Mouse (Mus musculus) layer of hippocampus, postnatal 25 days (tissue): Measurements from ENCODE around the gene Pcyt1a. TPM values are rescaled to one million over a fixed set of nuclear protein-coding genes. Genes with fewer than 3 reads are reported as not detected.
"Not testable (repeated sequence)": the region's sequence is repeated elsewhere in the genome, so short reads cannot be mapped to it uniquely, and the experiment has no call there.

Source experiments
- DNase-seq, 2 experiments: peaks; one replicate each; pipeline ENCODE4 v3.0.0; 2022; ENCODE audit warnings: mixed read lengths in 2 of 2, low spot score in 1 of 2; ENCODE audit errors: extremely low spot score in 1 of 2
- total RNA-seq, 2 experiments: library from RNA; stranded (reverse); gene quantifications; 2 replicates each; pipeline ENCODE4 v1.2.3; 2021

The Pcyt1a gene
- total RNA-seq, 2 experiments from 2014 or later = 36.8 to 38.2 TPM

DNA sequence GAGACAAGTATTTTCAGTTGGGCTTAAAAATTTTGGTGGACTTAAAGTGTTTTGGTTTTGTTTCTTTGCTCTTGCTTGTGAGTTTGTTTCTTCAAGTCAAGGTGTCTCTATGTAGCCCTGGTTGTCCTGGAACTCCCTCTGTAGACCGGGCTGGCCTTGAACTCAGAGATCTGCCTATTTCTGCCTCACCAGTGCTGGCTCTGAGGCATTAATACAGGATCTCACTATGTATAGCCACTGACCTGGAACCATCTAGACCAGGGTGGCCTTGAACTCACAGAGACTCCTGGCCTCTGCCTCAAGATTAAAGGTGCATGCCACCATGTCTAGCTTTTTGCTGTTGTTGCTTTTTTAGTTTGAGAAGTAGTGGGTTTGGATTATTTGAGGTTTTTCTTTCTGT, 1.2 kb downstream of the Pcyt1a start:
- no peak for DNase-seq

DNA sequence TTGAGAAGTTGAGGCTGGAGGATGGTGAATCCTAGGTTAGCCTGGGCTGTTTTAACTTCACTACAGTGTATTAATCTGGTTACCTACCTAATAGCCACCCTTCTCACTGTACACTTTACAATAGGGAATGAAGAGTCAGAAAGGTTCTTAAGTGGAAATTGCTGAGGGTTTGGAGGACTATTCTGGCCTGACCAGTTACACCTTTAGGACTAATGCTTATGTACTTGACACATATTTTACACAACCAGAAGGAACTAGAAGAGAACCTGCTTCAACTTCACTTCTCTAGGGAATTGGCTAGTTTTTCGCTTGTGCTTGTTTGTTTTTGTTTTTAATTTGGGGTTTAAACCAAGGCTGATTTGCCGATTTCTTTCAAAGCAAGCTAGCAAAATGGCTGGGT, 2.4 kb downstream of the Pcyt1a start:
- no peak for DNase-seq

DNA sequence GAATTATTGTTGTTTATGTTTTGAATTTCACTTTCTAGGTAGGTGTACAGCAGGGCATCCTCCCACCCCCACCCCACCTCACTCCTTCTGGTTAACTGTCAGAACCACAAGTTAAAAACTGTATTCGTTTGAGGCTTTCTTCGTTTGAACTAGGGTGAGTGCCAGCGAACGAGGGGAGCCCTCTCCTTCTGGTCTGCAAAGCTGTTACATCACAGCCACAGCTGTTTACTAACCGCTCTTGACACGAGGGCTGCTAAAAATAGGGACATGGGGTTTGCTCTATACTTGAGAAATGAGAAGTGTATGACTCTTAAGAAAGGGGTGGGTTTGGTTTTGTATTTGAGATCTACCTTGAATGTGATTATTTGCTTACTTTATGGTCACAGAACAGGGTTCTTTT, 3.3 kb downstream of the Pcyt1a start:
- DNase-seq = no peak

DNA sequence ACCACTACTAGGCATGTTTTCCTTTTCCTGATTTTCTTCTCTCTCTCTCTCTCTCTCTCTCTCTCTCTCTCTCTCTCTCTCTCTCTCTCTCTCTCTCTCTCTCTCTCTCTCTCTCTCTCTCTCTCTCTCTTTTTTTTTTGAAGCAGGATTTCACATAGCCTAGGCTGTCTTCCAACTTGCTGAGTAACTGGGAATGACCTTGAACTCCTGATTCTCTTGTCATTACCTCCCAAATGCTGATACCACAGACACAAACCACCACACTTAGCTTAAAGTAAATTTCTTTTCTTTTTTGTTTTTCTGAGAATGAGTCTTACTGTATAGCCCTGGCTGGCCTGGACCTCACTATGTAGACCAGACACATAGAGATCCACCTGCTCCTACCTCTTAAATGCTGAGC, 4.0 kb downstream of the Pcyt1a start:
- DNase-seq = no peak

DNA sequence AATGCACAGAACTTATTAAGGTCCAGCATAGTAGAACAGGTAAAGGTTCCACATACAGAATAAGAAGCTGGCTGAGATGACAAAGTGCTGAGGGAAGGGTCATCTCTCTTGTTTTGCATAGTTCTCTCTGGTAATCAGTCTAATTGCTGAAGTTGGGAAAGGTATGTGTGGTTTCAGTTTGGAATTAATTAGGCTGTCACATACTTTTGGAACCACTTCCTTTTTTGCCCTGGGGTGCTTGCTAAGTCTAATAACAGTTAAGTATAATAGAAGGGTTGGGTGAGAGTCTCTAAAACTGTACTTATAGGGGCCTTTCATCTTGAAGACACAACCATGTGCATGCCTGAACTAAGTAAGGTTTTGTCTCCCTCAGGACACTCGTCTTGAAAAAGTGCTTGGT, 5.9 kb downstream of the Pcyt1a start:
- DNase-seq = no peak

DNA sequence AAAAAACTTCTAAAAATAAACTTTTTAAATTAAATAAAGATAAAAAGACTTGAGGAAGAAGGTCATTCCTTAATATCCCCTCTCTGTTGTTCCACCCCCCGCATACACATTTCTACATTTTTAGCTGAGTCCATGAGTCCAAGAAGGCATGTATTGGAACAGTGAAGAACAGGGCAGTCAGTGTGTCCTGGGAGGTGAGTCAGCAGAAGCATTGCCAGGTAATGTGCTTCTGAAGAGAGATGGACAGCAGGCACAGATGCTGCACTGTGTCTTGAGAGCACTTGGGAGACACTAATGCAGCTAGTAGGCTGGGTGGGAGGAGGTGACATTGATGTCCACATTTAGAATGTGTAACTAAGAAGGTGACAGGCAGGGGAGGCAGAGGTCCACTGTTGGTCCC, 6.5 kb downstream of the Pcyt1a start:
- DNase-seq = no peak

DNA sequence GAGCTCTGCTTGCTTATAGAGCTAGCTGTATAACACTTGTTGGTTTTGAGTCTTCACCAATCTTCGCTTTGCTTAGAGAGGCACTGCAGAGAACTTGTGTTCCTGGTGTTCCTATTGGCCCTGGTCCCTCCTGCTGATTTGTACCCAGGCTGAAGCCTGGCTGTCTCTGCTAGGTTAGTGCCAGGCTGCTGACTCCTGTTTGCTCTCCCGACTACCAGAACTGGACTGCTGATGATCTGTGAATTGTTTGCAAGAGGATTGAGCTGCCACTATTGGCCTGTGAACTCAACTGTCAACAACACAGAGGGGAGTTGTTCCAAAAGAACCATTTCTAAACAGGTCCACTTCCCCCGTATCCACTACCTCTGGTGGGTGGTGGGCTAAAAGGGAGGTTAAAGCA, 10.7 kb downstream of the Pcyt1a start:
- no peak for DNase-seq

DNA sequence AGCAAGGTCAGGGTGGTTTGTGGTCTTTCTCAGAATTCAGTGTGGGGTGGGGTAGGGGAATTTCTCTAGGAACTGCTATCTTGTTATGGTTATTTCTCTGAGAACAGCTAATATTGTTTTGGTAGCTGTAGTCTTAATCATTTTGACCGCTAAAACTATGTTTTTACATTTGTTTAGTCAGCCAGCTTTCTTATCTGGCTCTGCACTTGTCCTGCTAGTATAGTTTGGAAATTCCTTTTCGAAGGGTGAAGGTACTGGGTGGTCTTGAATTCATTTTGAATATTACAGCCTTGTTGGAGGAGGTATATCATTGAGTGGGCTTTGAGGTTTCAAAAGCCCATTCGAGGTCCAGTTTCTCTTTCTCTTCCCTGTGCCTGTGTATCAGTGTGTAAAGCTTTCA, 13.9 kb downstream of the Pcyt1a start:
- DNase-seq = not testable (repeated sequence)

DNA sequence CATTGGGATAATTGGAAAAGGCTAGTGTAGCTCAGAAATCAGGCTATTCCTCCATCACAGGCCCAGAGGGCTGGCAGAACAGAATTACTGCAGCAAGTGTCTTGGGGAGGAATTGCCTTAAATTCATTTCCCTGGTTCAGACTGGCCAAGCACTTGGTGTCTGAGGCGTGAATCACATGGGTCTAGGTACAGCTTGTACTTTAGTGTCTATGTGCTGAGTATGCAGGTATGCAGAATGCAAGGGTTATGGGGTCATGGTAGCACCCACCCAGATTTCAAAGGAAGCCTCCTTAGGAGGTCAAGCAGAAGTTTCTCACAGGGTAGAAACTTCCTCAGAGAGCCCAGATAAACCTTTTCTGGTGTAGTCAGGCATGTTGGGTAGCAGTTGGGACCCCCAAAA, 14.8 kb downstream of the Pcyt1a start:
- DNase-seq = no peak

DNA sequence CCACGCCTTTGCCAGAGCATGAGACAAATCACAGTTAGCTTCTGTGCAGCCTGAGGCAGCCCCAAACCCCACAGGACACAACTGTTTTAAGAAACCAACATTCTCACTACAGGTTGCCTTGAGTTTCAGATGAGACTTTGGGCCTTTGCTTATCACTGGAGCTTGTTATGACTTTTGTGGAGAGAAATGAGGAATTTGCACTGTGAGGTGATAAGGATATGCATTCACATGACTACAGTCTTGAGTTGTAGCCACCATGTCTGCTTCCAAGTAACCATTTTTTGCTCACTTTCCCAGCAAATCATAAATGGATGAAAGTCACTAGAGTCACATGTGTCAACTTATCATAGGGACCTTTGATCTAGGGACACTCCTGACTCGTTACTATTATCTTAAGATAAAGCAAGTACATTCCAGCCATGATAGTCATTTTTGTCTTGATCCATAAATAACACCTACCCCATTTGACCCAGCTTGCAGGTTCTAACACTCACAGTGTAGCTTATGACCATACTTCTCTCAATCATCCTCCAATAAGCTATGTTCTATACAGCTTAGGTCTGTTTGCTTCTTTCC, 15.9 kb downstream of the Pcyt1a start:
- no peak for DNase-seq

DNA sequence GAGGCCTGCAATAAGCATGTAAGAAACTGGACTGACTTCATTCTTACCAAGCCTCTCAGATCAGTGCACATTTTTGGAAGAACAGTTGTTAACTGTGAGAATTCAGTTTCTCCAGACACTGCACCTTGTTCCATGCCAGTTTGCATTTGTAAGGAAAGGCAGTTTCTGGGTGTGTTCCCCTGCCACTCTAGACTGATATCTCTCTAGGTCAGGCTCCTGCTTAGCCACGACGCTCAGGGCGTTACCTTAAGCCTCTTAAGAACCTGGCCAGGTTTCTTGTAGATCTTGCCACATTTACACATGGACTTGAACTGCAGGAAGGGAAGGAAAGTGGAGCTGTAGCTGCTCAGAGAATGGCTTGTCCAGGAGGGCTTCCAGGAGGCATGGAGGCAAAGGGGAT, 18.9 kb downstream of the Pcyt1a start:
- DNase-seq = no peak

DNA sequence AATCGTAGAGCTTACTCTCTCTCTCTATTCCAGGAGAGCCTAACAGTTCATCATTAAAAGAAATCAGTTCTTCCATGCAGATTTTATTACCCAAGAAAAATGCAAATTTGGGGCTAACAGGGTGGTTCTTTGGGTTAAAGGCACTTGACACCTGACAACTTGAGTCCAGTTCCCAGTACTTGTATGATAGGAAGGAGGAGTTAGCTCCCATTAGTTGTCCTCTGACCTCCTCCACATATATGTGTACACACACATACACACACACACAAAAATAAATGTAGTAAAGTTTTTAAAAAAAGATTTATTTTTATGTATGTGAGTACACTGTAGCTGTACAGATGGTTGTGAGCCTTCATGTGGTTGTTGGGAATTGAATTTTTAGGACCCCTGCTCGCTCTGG, 19.4 kb downstream of the Pcyt1a start:
- no peak for DNase-seq

DNA sequence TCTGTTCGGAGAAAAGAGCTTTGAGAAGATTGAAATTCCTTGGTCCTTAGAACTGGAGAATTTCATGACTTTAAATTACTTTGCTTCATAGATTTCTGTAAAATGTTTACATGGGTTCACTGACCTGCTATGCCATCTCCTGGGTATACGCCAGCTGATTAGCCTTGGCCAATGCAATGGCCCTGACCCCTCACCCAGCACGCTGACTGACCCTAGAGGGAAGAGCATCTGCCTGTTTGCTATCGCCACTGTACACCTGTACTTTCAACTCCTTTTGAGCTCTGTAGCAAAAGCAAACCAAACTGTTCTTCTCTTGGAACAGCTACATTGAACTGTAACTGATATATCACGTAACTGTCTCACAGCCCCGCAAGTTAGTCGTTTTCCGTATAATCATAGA, 22.4 kb downstream of the Pcyt1a start:
- no peak for DNase-seq

DNA sequence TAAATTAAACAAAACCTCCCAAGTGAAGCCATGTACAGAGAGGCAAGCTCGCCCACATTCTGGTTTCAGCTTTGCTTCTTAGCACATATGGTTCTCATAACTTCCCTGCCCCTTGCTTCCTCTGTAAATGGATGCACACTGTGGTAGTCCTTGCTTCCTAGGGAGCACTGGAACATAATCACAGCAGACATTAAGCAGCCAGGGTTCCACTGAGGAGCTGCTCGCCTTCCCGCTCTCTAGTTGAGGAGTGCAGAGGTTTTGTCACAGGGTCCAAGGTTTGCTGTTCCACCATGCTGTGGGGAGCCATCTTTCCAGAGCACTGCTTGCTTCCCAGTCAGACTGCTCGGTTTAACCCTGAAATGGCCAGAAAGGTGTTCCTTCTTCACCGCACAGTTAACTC, 23.9 kb downstream of the Pcyt1a start:
- DNase-seq = no peak

DNA sequence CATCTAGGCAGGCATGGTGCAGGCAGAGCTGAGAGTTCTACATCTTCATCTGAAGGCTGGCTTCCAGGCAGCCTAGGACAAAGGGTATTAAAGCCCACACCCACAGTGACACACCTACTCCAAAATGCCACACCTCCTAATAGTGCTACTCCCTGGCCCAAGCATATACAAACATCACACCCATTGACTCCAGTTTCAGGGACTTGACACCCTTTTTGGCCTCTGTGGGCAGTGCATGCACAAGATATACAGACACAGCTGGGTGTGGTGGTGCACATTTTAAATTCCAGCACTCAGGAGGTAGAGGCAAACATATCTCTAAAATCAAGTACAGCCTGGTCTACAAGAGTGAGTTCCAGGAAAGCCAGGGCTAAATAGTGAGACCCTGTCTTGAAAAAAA, 25.4 kb downstream of the Pcyt1a start:
- DNase-seq = no peak

DNA sequence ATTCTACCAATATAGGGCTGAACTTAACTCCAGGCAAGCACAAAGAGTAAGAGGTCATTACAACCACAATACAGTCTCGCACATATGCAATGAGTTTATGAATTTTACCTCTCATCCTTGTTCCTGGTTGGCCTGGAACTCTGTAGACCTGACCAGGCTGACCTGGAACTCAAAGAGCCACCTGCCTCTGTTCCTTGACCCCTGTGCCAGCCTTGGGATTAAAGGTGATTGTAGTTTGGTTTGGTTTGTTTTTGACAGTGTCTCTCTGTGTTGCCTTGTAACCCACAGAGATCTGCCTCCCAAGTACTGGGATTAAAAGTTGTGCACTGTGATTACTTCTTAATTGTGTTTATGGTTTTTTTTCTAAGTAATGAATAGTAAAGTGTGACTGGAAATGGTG, 26.0 kb downstream of the Pcyt1a start:
- no peak for DNase-seq

DNA sequence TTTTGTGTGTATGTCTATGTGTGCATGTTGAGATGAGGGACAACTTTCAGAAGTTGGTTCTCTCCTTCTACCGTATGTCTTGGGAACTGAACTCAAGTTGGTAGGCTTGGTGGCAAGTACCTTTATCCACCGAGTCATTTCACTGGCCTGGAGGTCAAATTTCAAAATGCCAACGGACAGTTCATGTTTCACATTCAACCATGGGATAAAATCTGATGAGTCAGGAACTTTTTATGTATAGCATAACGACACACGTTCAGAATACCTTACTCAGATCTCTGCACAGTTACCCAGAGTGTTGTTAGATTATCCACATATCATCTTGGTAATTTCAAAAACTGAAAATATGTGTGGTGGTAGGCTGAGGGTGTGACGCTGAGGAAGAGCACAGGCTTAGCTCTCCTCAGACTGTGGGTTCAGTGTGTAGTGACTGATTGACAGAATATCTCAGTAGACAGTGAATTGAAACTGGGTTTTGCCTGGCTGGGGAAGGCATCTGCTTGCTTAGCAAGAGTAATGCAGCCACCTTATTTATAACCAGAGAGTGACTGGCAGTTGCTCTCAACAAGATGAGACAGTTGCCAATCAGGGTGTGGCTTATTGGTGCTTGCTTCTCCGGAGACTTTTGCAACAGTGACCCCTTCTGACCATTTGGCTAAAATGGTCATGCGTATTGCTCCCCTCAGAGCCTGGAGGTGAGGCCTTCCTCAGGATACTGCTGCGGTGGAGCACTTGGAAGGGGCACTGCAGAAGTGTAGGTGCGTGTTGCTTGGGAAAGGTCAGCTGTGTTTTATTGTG, 27.1 kb downstream of the Pcyt1a start:
- peak in 1 of 2 experiments; percentile 23 for DNase-seq

DNA sequence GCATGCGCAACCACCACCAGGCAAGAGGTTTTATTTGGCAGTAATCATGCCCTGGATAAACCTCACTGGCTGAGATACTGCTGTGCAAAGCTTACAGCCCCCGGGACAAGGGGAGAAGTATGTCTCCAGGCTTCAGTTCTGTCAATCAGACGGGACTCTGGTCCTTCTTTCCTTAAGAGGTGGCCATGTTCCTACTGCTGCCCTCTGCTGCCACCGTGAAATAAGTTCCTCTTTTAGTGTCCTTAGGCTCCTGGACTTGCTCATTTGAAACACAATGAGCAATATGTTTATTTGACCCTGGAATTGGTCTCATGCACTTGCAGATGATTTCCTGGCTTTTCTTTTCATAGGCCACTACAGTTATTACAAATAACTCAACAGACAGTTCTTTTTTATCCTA, 29.8 kb downstream of the Pcyt1a start:
- no peak for DNase-seq

DNA sequence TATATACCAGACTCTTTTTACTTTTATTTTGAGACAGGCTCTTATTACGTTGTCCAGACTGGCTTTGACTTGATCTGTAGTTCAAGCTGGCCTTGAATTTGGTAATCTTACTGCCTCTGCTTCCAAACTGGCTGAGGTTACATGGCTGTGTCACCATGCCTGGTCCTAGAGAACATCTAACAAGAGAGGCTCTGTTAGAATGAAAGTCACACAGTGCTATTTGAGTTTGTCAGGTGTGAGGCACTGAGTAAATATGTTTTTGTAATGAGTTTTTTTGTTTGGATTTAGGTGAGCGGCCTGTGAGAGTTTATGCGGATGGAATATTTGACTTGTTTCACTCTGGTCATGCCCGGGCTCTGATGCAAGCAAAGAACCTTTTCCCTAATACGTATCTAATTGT, 31.0 kb downstream of the Pcyt1a start:
- DNase-seq = no peak

DNA sequence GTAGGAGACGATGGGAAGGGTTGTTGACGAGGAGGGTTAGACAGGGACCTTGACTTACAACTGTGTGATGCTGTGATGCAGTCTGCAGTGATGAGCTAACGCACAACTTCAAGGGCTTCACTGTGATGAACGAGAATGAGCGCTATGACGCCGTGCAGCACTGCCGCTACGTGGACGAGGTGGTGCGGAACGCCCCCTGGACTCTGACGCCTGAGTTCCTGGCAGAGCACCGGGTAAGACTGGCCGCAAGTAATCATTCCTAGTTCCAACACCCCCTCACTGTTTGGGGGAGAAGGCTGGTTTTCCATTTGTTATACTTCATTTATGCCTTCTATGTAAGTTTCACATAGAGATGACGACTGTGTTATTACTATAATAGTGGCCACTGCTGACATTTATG, 32.2 kb downstream of the Pcyt1a start:
- DNase-seq = no peak

DNA sequence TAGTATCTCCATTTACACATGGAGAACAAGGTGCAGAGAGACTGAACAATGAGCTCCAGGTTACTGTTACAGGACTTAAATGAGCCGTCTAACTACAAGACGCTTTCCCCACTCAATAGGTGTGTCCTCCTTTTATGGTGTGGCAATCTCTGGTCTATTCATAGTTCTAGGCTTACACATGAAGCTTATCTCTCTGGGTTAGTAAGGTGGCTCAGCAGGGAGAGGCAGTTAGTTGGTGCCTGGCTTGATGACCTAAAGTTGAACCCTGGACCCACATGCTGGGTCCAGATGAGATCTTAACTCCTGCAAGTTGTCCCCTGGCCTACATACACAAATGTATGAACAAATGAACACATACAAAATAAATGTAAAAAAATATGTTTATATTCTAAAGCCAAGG, 32.7 kb downstream of the Pcyt1a start:
- no peak for DNase-seq

DNA sequence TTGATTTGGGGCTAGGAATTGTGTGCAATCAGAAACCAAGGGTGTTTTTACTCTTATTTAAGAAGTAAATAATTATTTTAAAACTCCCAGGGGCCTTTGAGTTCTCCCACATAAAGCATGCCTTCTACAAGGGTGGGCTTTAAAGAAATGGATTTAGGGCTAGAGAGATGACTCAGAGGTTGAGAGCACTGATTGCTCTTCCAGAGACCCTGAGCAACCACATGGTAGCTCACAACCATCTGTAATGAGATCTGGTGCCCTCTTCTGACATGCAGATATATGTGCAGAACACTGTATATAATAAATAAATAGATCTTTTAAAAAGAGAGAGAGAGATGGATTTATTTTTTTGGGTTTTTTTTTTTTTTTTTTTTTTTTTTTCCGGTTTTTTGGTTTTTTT, 34.2 kb downstream of the Pcyt1a start:
- no peak for DNase-seq

DNA sequence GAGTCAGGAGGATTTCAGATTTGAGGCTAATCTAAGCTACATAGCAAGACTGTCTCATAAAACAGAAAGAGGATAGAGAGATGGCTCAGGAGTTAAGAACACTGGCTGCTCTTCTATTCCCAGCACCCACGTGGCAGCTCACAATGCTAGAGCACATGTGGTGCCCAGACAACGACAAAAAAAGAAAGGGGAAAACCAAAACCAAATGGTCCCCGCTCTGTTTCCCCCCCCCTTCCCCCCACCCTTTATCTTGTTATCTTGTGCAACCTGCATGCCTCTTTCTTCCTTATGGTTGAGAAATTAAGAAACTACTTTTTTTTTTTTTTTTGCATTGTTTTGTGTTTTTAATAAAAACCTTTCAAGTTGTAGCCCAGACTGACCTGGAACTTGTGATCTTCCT, 37.8 kb downstream of the Pcyt1a start:
- DNase-seq = no peak
